Mouse (Mus musculus) embryonic fibroblast, embryonic 13.5 days (primary cell): Measurements from ENCODE around the gene Ino80b. TPM values are rescaled to one million over a fixed set of nuclear protein-coding genes. Genes with fewer than 3 reads are reported as not detected.

Experiments used
- H3K27ac ChIP-seq: 2 replicates; pipeline ENCODE4 v1.5.1; 2012; ENCODE audit warnings: low read length, control low read depth, inconsistent platforms; ENCODE audit not compliant: insufficient read depth
- H3K4me1 ChIP-seq: 2 replicates; pipeline ENCODE4 v1.6.1; 2011; ENCODE audit warnings: low read length; ENCODE audit not compliant: control insufficient read depth, insufficient read depth
- H3K4me3 ChIP-seq: 2 replicates; pipeline ENCODE4 v1.5.1; 2011; ENCODE audit warnings: mild to moderate bottlenecking, control low read depth, low read length; ENCODE audit not compliant: insufficient read depth
- CTCF ChIP-seq: IDR thresholded peaks from 2 replicates; pipeline ENCODE4 v1.5.1; 2011; ENCODE audit warnings: mild to moderate bottlenecking, control low read depth, low read length, moderate library complexity, borderline replicate concordance; ENCODE audit not compliant: insufficient read depth
- POLR2A ChIP-seq: IDR thresholded peaks from 2 replicates; pipeline ENCODE4 v1.6.1; 2011; ENCODE audit warnings: low read depth, mild to moderate bottlenecking, control low read depth, low read length, moderate library complexity
- polyA plus RNA-seq: library from polyadenylated mRNA; stranded (reverse); fragments of >200 nt; gene quantifications from 2 replicates; pipeline ENCODE4 v1.2.4, GENCODE M21; 2011; ENCODE audit warnings: low read depth; ENCODE audit not compliant: missing spikeins, insufficient read length

The Ino80b gene
- polyA plus RNA-seq, 1 experiment, result 6.6 TPM

DNA sequence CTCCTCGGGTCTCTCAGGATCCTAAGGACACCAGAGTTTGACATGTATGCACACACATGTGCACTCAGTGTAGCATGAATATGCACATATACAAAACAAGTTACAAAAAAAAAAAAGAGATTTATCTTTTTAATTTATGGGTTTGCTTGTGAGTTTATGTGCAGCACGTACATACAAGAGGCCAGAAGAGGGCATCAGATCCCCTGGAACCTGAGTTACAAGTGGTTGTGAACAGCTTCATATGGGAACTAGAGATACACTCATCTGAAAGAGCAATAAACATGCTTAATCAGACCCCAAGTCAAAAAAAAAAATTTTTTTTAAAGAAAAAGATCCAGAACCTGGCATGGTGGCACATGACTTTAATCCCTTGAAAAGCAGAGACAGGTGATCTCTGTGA is 50.3 kb downstream of the Ino80b start:
- no peaks in the 10 kb centered on the region for H3K4me1 ChIP-seq
- TF ChIP-seq CTCF (no peak), POLR2A (no peak)

More for the DNA sequence above, 50.3 kb downstream of the Ino80b start:
- no peak overlapping the region for H3K4me3 ChIP-seq
- H3K27ac ChIP-seq, result no peak overlapping the region

Other genes starting within 250 kb of the Ino80b start
- gene Sema4f, start 185.7 kb downstream of the Ino80b start, polyA plus RNA-seq, result 1.3 and 2.7 TPM in 2 replicates
- 0.78 TPM in 1 of 2 replicates, not detected in the other for gene M1ap, start 178.5 kb downstream of the Ino80b start, polyA plus RNA-seq
- 37.9 and 56.4 TPM in 2 replicates for gene Dok1, start 92.0 kb downstream of the Ino80b start, polyA plus RNA-seq
- gene Loxl3, start 91.3 kb downstream of the Ino80b start, polyA plus RNA-seq, result 124 and 241 TPM in 2 replicates
- gene Aup1, start 70.9 kb downstream of the Ino80b start, polyA plus RNA-seq, result 129 and 133 TPM in 2 replicates
- gene Htra2, start 70.2 kb downstream of the Ino80b start, polyA plus RNA-seq, result 56.3 and 60.8 TPM in 2 replicates
- gene Dqx1, start 67.6 kb downstream of the Ino80b start, polyA plus RNA-seq, result 0.25 and 0.84 TPM in 2 replicates
- gene Tlx2, start 55.1 kb downstream of the Ino80b start, polyA plus RNA-seq, result not detected in 2 replicates
- 12.1 and 15.2 TPM in 2 replicates for gene Pcgf1, start 47.6 kb downstream of the Ino80b start, polyA plus RNA-seq
- not detected in 2 replicates for gene Lbx2, start 39.1 kb downstream of the Ino80b start, polyA plus RNA-seq
- 0.60 TPM in 1 of 2 replicates, not detected in the other for gene Ccdc142, start 23.8 kb downstream of the Ino80b start, polyA plus RNA-seq
- gene Gm42688, start 23.8 kb downstream of the Ino80b start, polyA plus RNA-seq, result 1.2 and 1.9 TPM in 2 replicates
- gene Mrpl53, start 16.4 kb downstream of the Ino80b start, polyA plus RNA-seq, result 41.9 and 42.7 TPM in 2 replicates
- gene Mogs, start 9.9 kb downstream of the Ino80b start, polyA plus RNA-seq, result 28.0 TPM in 2 replicates
- gene Wbp1, start 3.9 kb downstream of the Ino80b start, polyA plus RNA-seq, result 37.3 and 44.5 TPM in 2 replicates
- gene Rtkn, start 10.0 kb upstream of the Ino80b start, polyA plus RNA-seq, result 13.4 and 15.4 TPM in 2 replicates
- gene Wdr54, start 31.0 kb upstream of the Ino80b start, polyA plus RNA-seq, result 5.4 TPM in 2 replicates
- 0.51 and 0.70 TPM in 2 replicates for gene 1700003E16Rik, start 31.0 kb upstream of the Ino80b start, polyA plus RNA-seq
- gene Dctn1, start 40.5 kb upstream of the Ino80b start, polyA plus RNA-seq, result 92.5 and 98.8 TPM in 2 replicates
- not detected in 2 replicates for gene Slc4a5, start 94.4 kb upstream of the Ino80b start, polyA plus RNA-seq
- gene Mthfd2, start 200.5 kb upstream of the Ino80b start, polyA plus RNA-seq, result 123 and 138 TPM in 2 replicates
- 139 and 148 TPM in 2 replicates for gene Mob1a, start 200.6 kb upstream of the Ino80b start, polyA plus RNA-seq
- gene Bola3, start 223.7 kb upstream of the Ino80b start, polyA plus RNA-seq, result 86.0 and 88.1 TPM in 2 replicates